Mouse (Mus musculus) Muller cell, postnatal 12 days (primary cell): ENCODE measurements around the gene Neurog3.

Source experiments
- DNase-seq: peaks from one replicate; pipeline ENCODE4 v3.0.0-alpha.2; 2015; ENCODE audit errors: inconsistent ontology term

Neurog3 gene

GRCm38 (mm10) chr10:62132691-62133281 is at the start of gene Neurog3:
Gene Neurog3, plus strand, starts transcription at chr10:62133090.
- no peak for DNase-seq

- DNase-seq = no peak
These were observed 46.8 kb upstream of the Neurog3 start for GRCm38 (mm10) chr10:62086044-62086443.

GRCm38 (mm10) chr10:62086826-62087225 is 46.1 kb upstream of the Neurog3 start:
- DNase-seq = no peak

- no peak for DNase-seq
These were observed 44.5 kb upstream of the Neurog3 start for GRCm38 (mm10) chr10:62088411-62088810.

- DNase-seq = no peak
These were observed 43.8 kb upstream of the Neurog3 start for GRCm38 (mm10) chr10:62089071-62089470.

- no peak for DNase-seq
These were observed 43.4 kb upstream of the Neurog3 start for GRCm38 (mm10) chr10:62089486-62089885.

- no peak for DNase-seq
These were observed 39.0 kb upstream of the Neurog3 start for GRCm38 (mm10) chr10:62093903-62094302.

- DNase-seq = no peak
These were observed 38.5 kb upstream of the Neurog3 start for GRCm38 (mm10) chr10:62094401-62094800.

- DNase-seq = no peak
These were observed 33.0 kb upstream of the Neurog3 start for GRCm38 (mm10) chr10:62099749-62100403.

- peak; percentile 54 for DNase-seq
These were observed 31.1 kb upstream of the Neurog3 start for GRCm38 (mm10) chr10:62101504-62102439.

GRCm38 (mm10) chr10:62104835-62105576 is 27.9 kb upstream of the Neurog3 start:
- peak; percentile 56 for DNase-seq

GRCm38 (mm10) chr10:62107048-62107447 is 25.8 kb upstream of the Neurog3 start:
- DNase-seq = no peak

GRCm38 (mm10) chr10:62110504-62111206 is 22.2 kb upstream of the Neurog3 start:
- DNase-seq = peak; percentile 88

GRCm38 (mm10) chr10:62111207-62111576 is 21.7 kb upstream of the Neurog3 start:
- DNase-seq = peak; percentile 12

- DNase-seq = no peak
These were observed 18.8 kb upstream of the Neurog3 start for GRCm38 (mm10) chr10:62113865-62114647.

GRCm38 (mm10) chr10:62127137-62127536 is 5.8 kb upstream of the Neurog3 start:
- no peak for DNase-seq

- DNase-seq = no peak
These were observed 5.1 kb upstream of the Neurog3 start for GRCm38 (mm10) chr10:62127711-62128231.

- no peak for DNase-seq
These were observed 4.5 kb upstream of the Neurog3 start for GRCm38 (mm10) chr10:62128316-62128951.

- no peak for DNase-seq
These were observed 3.0 kb downstream of the Neurog3 start for GRCm38 (mm10) chr10:62135696-62136470.
